Comparison of ENCODE assay signal across 22 mouse cellular contexts in genomic region chr7:142646676-142647075, GRCm38 (mm10). TPM values are rescaled to one million over a fixed set of nuclear protein-coding genes. Genes with fewer than 3 reads are reported as not detected.
DNase-seq lines count a peak whose midpoint lies in the region; ATAC-seq and TF ChIP-seq lines count a peak whose summit lies in the region.
"Had no signal": no experiment of that assay in that cellular context is flagged by ENCODE, and none has a peak within 500 bp of the region (broad histone marks: within the 10 kb centered on the region; RNA-seq: fewer than 3 reads in every experiment).

No protein-coding gene starts in this region.

- H3K4me3 ChIP-seq in forebrain, embryonic 10.5 days = no peak overlapping the region
- no peak overlapping the region for H3K4me3 ChIP-seq in forebrain, embryonic 12.5 days (replicated peaks)
- H3K4me3 ChIP-seq in liver, embryonic 11.5 days (ENCODE audit: low read depth, low read length) = no peak overlapping the region
- H3K4me3 ChIP-seq in liver, postnatal 0 days (ENCODE audit: low read depth, low read length) = no peak overlapping the region
- no peak overlapping the region for H3K4me3 ChIP-seq in limb, embryonic 12.5 days (replicated peaks)
- no peak overlapping the region for H3K4me3 ChIP-seq in midbrain, postnatal 0 days (ENCODE audit: low read depth, low read length)
- no peak overlapping the region for H3K4me3 ChIP-seq in midbrain, embryonic 14.5 days (replicated peaks; ENCODE audit: low read depth, low read length)
- H3K4me3 ChIP-seq: limb, embryonic 15.5 days; midbrain, embryonic 15.5 days; stomach, embryonic 15.5 days had no signal

- H3K27me3 ChIP-seq in forebrain, embryonic 10.5 days (ENCODE audit: poor library complexity, severe bottlenecking) = peaks cover 24% of the 10 kb centered on the region
- peaks cover 25% of the 10 kb centered on the region for H3K27me3 ChIP-seq in forebrain, embryonic 12.5 days
- H3K27me3 ChIP-seq in liver, embryonic 11.5 days (replicated peaks; ENCODE audit: control insufficient read depth, insufficient read depth, low read length) = peaks cover 7% of the 10 kb centered on the region
- H3K27me3 ChIP-seq in liver, postnatal 0 days (ENCODE audit: insufficient read depth, low read length) = no peaks in the 10 kb centered on the region
- peaks cover 6% of the 10 kb centered on the region; the same call in 1 of the 2 replicates for H3K27me3 ChIP-seq in limb, embryonic 12.5 days
- no peaks in the 10 kb centered on the region for H3K27me3 ChIP-seq in midbrain, postnatal 0 days (ENCODE audit: insufficient read depth, low read length)
- H3K27me3 ChIP-seq in midbrain, embryonic 14.5 days (ENCODE audit: control insufficient read depth, insufficient read depth, low read length) = no peaks in the 10 kb centered on the region
- H3K27me3 ChIP-seq: limb, embryonic 15.5 days; midbrain, embryonic 15.5 days; stomach, embryonic 15.5 days had no signal

- H3K27ac ChIP-seq in forebrain, embryonic 10.5 days = peak overlapping the region; percentile 54
- no peak overlapping the region for H3K27ac ChIP-seq in forebrain, embryonic 12.5 days
- no peak overlapping the region for H3K27ac ChIP-seq in liver, embryonic 11.5 days (ENCODE audit: low read depth, low read length)
- H3K27ac ChIP-seq in liver, postnatal 0 days (ENCODE audit: low read depth) = no peak overlapping the region
- peak overlapping the region; percentile 73 for H3K27ac ChIP-seq in limb, embryonic 12.5 days
- H3K27ac ChIP-seq in midbrain, postnatal 0 days (ENCODE audit: low read depth, low read length) = no peak overlapping the region
- H3K27ac ChIP-seq in midbrain, embryonic 14.5 days (replicated peaks; ENCODE audit: low read depth, low read length) = no peak overlapping the region
- H3K27ac ChIP-seq: hindbrain, postnatal 0 days; limb, embryonic 15.5 days; midbrain, embryonic 15.5 days; stomach, embryonic 15.5 days had no signal

- ATAC-seq in forebrain, embryonic 12.5 days (ENCODE audit: low FRiP score) = no peak
- no peak for ATAC-seq in liver, embryonic 11.5 days (replicated peaks; ENCODE audit: low FRiP score)
- no peak for ATAC-seq in liver, postnatal 0 days
- ATAC-seq in limb, embryonic 12.5 days (ENCODE audit: insufficient number of reproducible peaks, insufficient read depth, low FRiP score, low TSS enrichment, low read depth) = no peak
- no peak for ATAC-seq in midbrain, postnatal 0 days (ENCODE audit: low FRiP score)
- ATAC-seq in midbrain, embryonic 14.5 days (ENCODE audit: low FRiP score, low TSS enrichment) = no peak
- ATAC-seq: hindbrain, postnatal 0 days; midbrain, embryonic 15.5 days had no signal

- no peak for DNase-seq in forebrain, embryonic 10.5 days (ENCODE audit: extremely low spot score, low spot score)
- DNase-seq in liver, embryonic 11.5 days (ENCODE audit: low spot score) = no peak
- no peak for DNase-seq in liver, postnatal 0 days
- DNase-seq in left cerebral cortex, adult 8-10 months (ENCODE audit: low spot score in 2 of 2) = no peak
- no peak for DNase-seq in midbrain, postnatal 0 days (ENCODE audit: low spot score)
- DNase-seq in midbrain, embryonic 14.5 days = no peak
- DNase-seq: adrenal gland, postnatal 10 days; cerebellum, adult 18-20 months; heart, adult 18-20 months; heart, postnatal 14 days; kidney, adult 11 months; kidney, postnatal 10 days; right cerebral cortex, adult 18-20 months had no signal

- no peak overlapping the region for H3K4me2 ChIP-seq in forebrain, embryonic 12.5 days
- H3K4me2 ChIP-seq in liver, embryonic 11.5 days = no peak overlapping the region
- no peak overlapping the region for H3K4me2 ChIP-seq in liver, postnatal 0 days (ENCODE audit: low read depth, low read length)
- no peak overlapping the region for H3K4me2 ChIP-seq in limb, embryonic 12.5 days
- no peak overlapping the region for H3K4me2 ChIP-seq in midbrain, postnatal 0 days (ENCODE audit: low read depth, low read length, poor library complexity, severe bottlenecking)
- no peak overlapping the region for H3K4me2 ChIP-seq in midbrain, embryonic 14.5 days (ENCODE audit: low read length)
- H3K4me2 ChIP-seq: limb, embryonic 15.5 days; midbrain, embryonic 15.5 days; stomach, embryonic 15.5 days had no signal

- H3K36me3 ChIP-seq in forebrain, embryonic 10.5 days (replicated peaks) = no peaks in the 10 kb centered on the region
- no peaks in the 10 kb centered on the region for H3K36me3 ChIP-seq in forebrain, embryonic 12.5 days (replicated peaks)
- no peaks in the 10 kb centered on the region for H3K36me3 ChIP-seq in liver, embryonic 11.5 days (ENCODE audit: control insufficient read depth, insufficient read depth, low read length)
- no peaks in the 10 kb centered on the region for H3K36me3 ChIP-seq in liver, postnatal 0 days (replicated peaks; ENCODE audit: insufficient read depth, low read length)
- H3K36me3 ChIP-seq in limb, embryonic 12.5 days = peaks cover 5% of the 10 kb centered on the region; the same call in 1 of the 2 replicates
- no peaks in the 10 kb centered on the region for H3K36me3 ChIP-seq in midbrain, postnatal 0 days (ENCODE audit: insufficient read depth, low read length)
- no peaks in the 10 kb centered on the region for H3K36me3 ChIP-seq in midbrain, embryonic 14.5 days (ENCODE audit: control insufficient read depth, insufficient read depth, low read length)
- H3K36me3 ChIP-seq: midbrain, embryonic 15.5 days; stomach, embryonic 15.5 days had no signal

- H3K4me1 ChIP-seq in forebrain, embryonic 10.5 days = peaks cover 18% of the 10 kb centered on the region
- no peaks in the 10 kb centered on the region for H3K4me1 ChIP-seq in forebrain, embryonic 12.5 days
- peaks cover 9% of the 10 kb centered on the region for H3K4me1 ChIP-seq in liver, embryonic 11.5 days (replicated peaks; ENCODE audit: control insufficient read depth, insufficient read depth, low read length)
- no peaks in the 10 kb centered on the region for H3K4me1 ChIP-seq in liver, postnatal 0 days (ENCODE audit: insufficient read depth)
- peaks cover 25% of the 10 kb centered on the region for H3K4me1 ChIP-seq in limb, embryonic 12.5 days (replicated peaks)
- H3K4me1 ChIP-seq in midbrain, postnatal 0 days (ENCODE audit: insufficient read depth, low read length) = no peaks in the 10 kb centered on the region
- H3K4me1 ChIP-seq in midbrain, embryonic 14.5 days (ENCODE audit: control insufficient read depth, insufficient read depth, low read length) = no peaks in the 10 kb centered on the region
- H3K4me1 ChIP-seq: midbrain, embryonic 15.5 days had no signal

- WGBS in forebrain, embryonic 10.5 days = 26% methylated on average over 6 of the region's 6 CpGs
- 25% methylated on average over 6 of the region's 6 CpGs for WGBS in forebrain, embryonic 12.5 days
- WGBS in liver, embryonic 11.5 days = 45% methylated on average over 6 of the region's 6 CpGs
- WGBS in liver, postnatal 0 days (ENCODE audit: insufficient replicate concordance) = 51% methylated on average over 6 of the region's 6 CpGs
- WGBS in limb, embryonic 12.5 days = 27% methylated on average over 6 of the region's 6 CpGs
- 40% methylated on average over 6 of the region's 6 CpGs for WGBS in midbrain, postnatal 0 days
- WGBS in midbrain, embryonic 14.5 days = 40% methylated on average over 6 of the region's 6 CpGs

- H3K9ac ChIP-seq in forebrain, embryonic 12.5 days = no peak overlapping the region
- 0 out of 2 replicates have a peak overlapping the region, but pooled peaks have one; percentile 5 for H3K9ac ChIP-seq in liver, embryonic 11.5 days (ENCODE audit: low read depth, low read length)
- no peak overlapping the region for H3K9ac ChIP-seq in liver, postnatal 0 days (replicated peaks)
- H3K9ac ChIP-seq in limb, embryonic 12.5 days (replicated peaks) = no peak overlapping the region; the same call in 1 of the 2 replicates
- no peak overlapping the region for H3K9ac ChIP-seq in midbrain, postnatal 0 days (replicated peaks; ENCODE audit: low read length, poor library complexity, severe bottlenecking)
- H3K9ac ChIP-seq in midbrain, embryonic 14.5 days (replicated peaks; ENCODE audit: low read length) = no peak overlapping the region
- H3K9ac ChIP-seq: limb, embryonic 15.5 days; midbrain, embryonic 15.5 days; stomach, embryonic 15.5 days had no signal

- no peaks in the 10 kb centered on the region for H3K9me3 ChIP-seq in forebrain, embryonic 10.5 days
- H3K9me3 ChIP-seq in forebrain, embryonic 12.5 days = no peaks in the 10 kb centered on the region
- no peaks in the 10 kb centered on the region for H3K9me3 ChIP-seq in liver, embryonic 11.5 days (ENCODE audit: control insufficient read depth, low read length)
- no peaks in the 10 kb centered on the region for H3K9me3 ChIP-seq in liver, postnatal 0 days (ENCODE audit: low read length)
- 0 out of 2 replicates have a peak, but pooled peaks cover 5% of the 10 kb centered on the region for H3K9me3 ChIP-seq in limb, embryonic 12.5 days
- H3K9me3 ChIP-seq in midbrain, postnatal 0 days (ENCODE audit: low read length) = no peaks in the 10 kb centered on the region
- no peaks in the 10 kb centered on the region for H3K9me3 ChIP-seq in midbrain, embryonic 14.5 days (ENCODE audit: control insufficient read depth, low read length)
- H3K9me3 ChIP-seq: limb, embryonic 15.5 days; midbrain, embryonic 15.5 days; stomach, embryonic 15.5 days had no signal

- no peak for TF ChIP-seq EP300 in liver, postnatal 0 days (IDR thresholded peaks at IDR 0.05; ENCODE audit: low read depth)

- TF ChIP-seq CTCF in liver, postnatal 0 days (IDR thresholded peaks at IDR 0.05; ENCODE audit: low read depth) = no peak
- TF ChIP-seq CTCF in midbrain, postnatal 0 days (IDR thresholded peaks at IDR 0.05) = no peak

RNA-seq across cellular contexts. Expression of gene Igf2, which starts 19.9 kb away (rescaled TPM):
- polyA plus RNA-seq in forebrain, embryonic 10.5 days (2016; fragmentation: Nextera tagmentation; extraction: Ambion mirVana) = 126 and 132 TPM in 2 replicates
- polyA plus RNA-seq in forebrain, embryonic 12.5 days (2016; fragmentation: Nextera tagmentation; extraction: Ambion mirVana) = 94.7 and 122 TPM in 2 replicates
- polyA plus RNA-seq in liver, embryonic 11.5 days (2014; fragmentation: Nextera tagmentation; extraction: Ambion mirVana) = 390 and 480 TPM in 2 replicates
- polyA plus RNA-seq in liver, postnatal 0 days (2015; fragmentation: Nextera tagmentation; extraction: Ambion mirVana) = 1,534 and 1,664 TPM in 2 replicates
- polyA plus RNA-seq in limb, embryonic 12.5 days (2016; fragmentation: Nextera tagmentation; extraction: Ambion mirVana) = 815 and 938 TPM in 2 replicates
- 10 to 100 TPM; 82.1 to 99.4 (median 88.8) TPM for total RNA-seq in left cerebral cortex, adult 8-10 months (2022)
- total RNA-seq in midbrain, postnatal 0 days (2014; rRNA removed) = 369 and 380 TPM in 2 replicates
- 195 and 213 TPM in 2 replicates for polyA plus RNA-seq in midbrain, postnatal 0 days (2015; fragmentation: Nextera tagmentation; extraction: Ambion mirVana)
- polyA plus RNA-seq in midbrain, embryonic 14.5 days (2014; fragmentation: Nextera tagmentation; extraction: Ambion mirVana) = 19.1 and 102 TPM in 2 replicates
- total RNA-seq: MEL had no signal

RNA-seq across cellular contexts. Expression of gene Gm49394, which starts 23.1 kb away (rescaled TPM):
- not detected in 2 replicates for polyA plus RNA-seq in forebrain, embryonic 10.5 days (2016; fragmentation: Nextera tagmentation; extraction: Ambion mirVana)
- polyA plus RNA-seq in forebrain, embryonic 12.5 days (2016; fragmentation: Nextera tagmentation; extraction: Ambion mirVana) = not detected in 2 replicates
- not detected in 2 replicates for polyA plus RNA-seq in liver, embryonic 11.5 days (2014; fragmentation: Nextera tagmentation; extraction: Ambion mirVana)
- polyA plus RNA-seq in liver, postnatal 0 days (2015; fragmentation: Nextera tagmentation; extraction: Ambion mirVana) = 0.04 TPM in 1 of 2 replicates, not detected in the other
- not detected in 2 replicates for polyA plus RNA-seq in limb, embryonic 12.5 days (2016; fragmentation: Nextera tagmentation; extraction: Ambion mirVana)
- total RNA-seq in left cerebral cortex, adult 8-10 months (2022) = not detected
- not detected in 2 replicates for total RNA-seq in midbrain, postnatal 0 days (2014; rRNA removed)
- not detected in 2 replicates for polyA plus RNA-seq in midbrain, postnatal 0 days (2015; fragmentation: Nextera tagmentation; extraction: Ambion mirVana)
- 0.04 TPM in 1 of 2 replicates, not detected in the other for polyA plus RNA-seq in midbrain, embryonic 14.5 days (2014; fragmentation: Nextera tagmentation; extraction: Ambion mirVana)
- total RNA-seq: gastrocnemius, adult 8-10 months; heart, adult 18-20 months; heart, postnatal 14 days; MEL had no signal
- polyA plus RNA-seq: hindbrain, postnatal 0 days; lung, embryonic 16.5 days; midbrain, embryonic 15.5 days had no signal

Comparison
In these comparisons a context has a peak if more than half of its experiments do, and no peak if none do; other contexts are left out.
1. H3K27ac ChIP-seq: peak in forebrain, embryonic 10.5 days (single experiment) and limb, embryonic 12.5 days (single experiment); none in forebrain, embryonic 12.5 days (single experiment), liver, embryonic 11.5 days (single experiment), liver, postnatal 0 days (single experiment), midbrain, postnatal 0 days (single experiment) and midbrain, embryonic 14.5 days (single experiment).